Mouse (Mus musculus) E14TG2a.4 (cell line): ENCODE measurements around the gene Sept9.

Experiments
- H3K27me3 ChIP-seq: 2 replicates; pipeline ENCODE4 v1.6.1; 2014; ENCODE audit warnings: low read length, control low read depth; ENCODE audit not compliant: insufficient read depth
- H3K36me3 ChIP-seq: 2 replicates; pipeline ENCODE4 v1.6.1; 2014; ENCODE audit warnings: low read length, control low read depth; ENCODE audit not compliant: insufficient read depth
- H3K4me1 ChIP-seq: replicated peaks from 2 replicates; pipeline ENCODE4 v1.6.1; 2014; ENCODE audit warnings: low read depth, low read length, control low read depth
- H3K4me3 ChIP-seq: replicated peaks from 2 replicates; pipeline ENCODE4 v1.5.1; 2014; ENCODE audit warnings: mild to moderate bottlenecking, low read length
- H3K9me3 ChIP-seq: 2 replicates; pipeline ENCODE4 v1.6.1; 2014; ENCODE audit warnings: low read length, control low read depth
- CTCF ChIP-seq: conservative IDR thresholded peaks from 2 replicates; pipeline ENCODE4 v1.5.1; 2014; ENCODE audit warnings: low read length
- NANOG ChIP-seq: IDR thresholded peaks from 2 replicates; pipeline ENCODE4 v1.6.1; 2014; ENCODE audit warnings: borderline replicate concordance, low read length, mixed read lengths
- POU5F1 ChIP-seq: IDR thresholded peaks from 2 replicates; pipeline ENCODE4 v1.6.1; 2014; ENCODE audit warnings: low read length, borderline replicate concordance

Sept9 gene

DNA sequence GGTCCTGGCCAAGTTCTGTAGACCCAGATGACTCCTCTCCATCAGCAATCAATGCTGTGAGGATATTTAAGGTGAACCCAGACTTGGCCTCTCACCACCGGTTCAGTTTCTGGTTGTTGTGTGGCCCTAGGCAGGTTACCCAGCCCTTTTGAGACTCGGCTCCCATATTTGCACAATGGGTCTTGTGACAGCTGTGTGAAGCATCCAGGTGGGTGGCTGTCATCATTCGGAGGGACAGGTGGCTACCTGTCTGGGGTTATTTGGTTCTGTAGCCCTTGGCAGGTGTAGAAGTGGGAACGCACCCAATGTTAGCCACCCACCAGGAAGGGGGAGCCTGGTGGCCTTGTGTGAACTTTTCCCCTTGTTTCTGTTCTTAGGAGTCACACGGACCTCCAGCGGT is 19.0 kb downstream of the Sept9 start:
- Histone ChIP-seq H3K27me3 (no peaks in the 10 kb centered on the region; the same call in 1 of the 2 replicates), H3K4me3 (no peak overlapping the region), H3K4me1 (peaks cover under 1% of the 10 kb centered on the region), H3K9me3 (no peaks in the 10 kb centered on the region), H3K36me3 (no peaks in the 10 kb centered on the region)
- TF ChIP-seq CTCF, result no peak
- no peak for TF ChIP-seq NANOG
- no peak for TF ChIP-seq POU5F1

DNA sequence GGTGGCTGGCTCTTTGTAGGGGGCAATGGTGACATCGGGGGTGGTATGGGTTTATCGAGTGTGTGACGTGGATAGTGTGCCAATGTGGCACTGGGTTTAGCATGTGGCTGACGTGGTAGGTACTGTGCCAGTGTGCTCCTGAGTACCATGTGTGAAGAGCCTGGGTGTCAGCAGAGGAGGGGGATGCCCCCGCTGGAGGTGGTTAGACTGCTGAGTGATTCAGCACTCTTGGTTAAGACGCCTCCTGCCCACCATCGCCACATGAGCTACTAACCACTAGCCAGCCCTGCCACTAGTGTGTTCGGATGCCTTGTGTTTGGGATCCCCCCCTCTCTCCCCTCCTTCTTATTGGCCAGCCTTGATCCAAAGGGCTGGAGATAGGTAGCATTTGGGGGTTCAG is 21.3 kb downstream of the Sept9 start:
- Histone ChIP-seq H3K36me3 (no peaks in the 10 kb centered on the region), H3K4me3 (no peak overlapping the region), H3K27me3 (no peaks in the 10 kb centered on the region; the same call in 1 of the 2 replicates), H3K4me1 (peaks cover 12% of the 10 kb centered on the region), H3K9me3 (no peaks in the 10 kb centered on the region)
- no peak for TF ChIP-seq NANOG
- no peak for TF ChIP-seq CTCF
- no peak for TF ChIP-seq POU5F1

DNA sequence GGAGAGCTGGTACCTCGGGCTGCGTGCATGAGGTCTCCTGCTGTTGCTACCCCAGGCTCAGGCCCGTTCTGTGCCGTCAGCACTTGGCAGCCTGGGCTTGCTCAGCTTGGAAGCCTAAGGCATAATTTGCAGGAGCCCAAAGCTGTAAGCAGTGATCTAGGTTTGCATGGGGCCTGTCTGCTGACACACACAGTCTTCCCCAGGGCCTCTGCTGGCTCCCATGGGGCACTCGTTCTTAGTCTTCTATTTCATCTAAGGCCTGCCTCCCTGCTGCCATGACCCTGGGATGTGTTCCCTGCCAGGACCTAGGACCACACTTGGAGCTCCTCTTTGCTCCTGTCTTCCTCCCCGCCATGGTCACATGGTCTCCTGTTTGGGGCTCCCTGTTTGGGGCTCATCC is 21.7 kb downstream of the Sept9 start:
- Histone ChIP-seq H3K9me3 (no peaks in the 10 kb centered on the region), H3K36me3 (no peaks in the 10 kb centered on the region), H3K27me3 (no peaks in the 10 kb centered on the region; the same call in 1 of the 2 replicates), H3K4me1 (peaks cover 13% of the 10 kb centered on the region), H3K4me3 (no peak overlapping the region)
- TF ChIP-seq POU5F1 (no peak), CTCF (no peak), NANOG (no peak)

DNA sequence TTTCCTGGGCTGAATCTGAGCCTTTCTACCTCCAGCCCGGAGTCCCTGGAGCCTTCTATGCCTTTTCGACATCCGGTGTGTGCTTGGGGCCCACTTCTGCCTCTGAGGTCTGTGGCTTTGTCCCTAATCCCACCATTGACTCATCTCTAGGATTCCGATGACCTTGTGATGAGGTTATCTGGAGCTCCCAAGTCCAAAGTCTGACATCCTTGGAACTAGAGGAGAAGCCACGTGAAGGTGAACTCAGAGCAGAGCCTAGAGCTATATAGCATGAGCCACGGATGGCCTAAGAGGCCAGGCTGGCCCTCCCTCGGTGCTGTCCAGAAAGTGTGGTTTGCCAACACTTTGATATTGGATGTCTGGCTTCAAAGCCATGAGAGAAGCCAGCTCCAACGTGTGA is 23.4 kb downstream of the Sept9 start:
- Histone ChIP-seq H3K9me3 (no peaks in the 10 kb centered on the region), H3K27me3 (peaks cover 6% of the 10 kb centered on the region), H3K4me3 (no peak overlapping the region), H3K36me3 (no peaks in the 10 kb centered on the region), H3K4me1 (peaks cover 13% of the 10 kb centered on the region)
- TF ChIP-seq CTCF (no peak), NANOG (no peak), POU5F1 (no peak)

DNA sequence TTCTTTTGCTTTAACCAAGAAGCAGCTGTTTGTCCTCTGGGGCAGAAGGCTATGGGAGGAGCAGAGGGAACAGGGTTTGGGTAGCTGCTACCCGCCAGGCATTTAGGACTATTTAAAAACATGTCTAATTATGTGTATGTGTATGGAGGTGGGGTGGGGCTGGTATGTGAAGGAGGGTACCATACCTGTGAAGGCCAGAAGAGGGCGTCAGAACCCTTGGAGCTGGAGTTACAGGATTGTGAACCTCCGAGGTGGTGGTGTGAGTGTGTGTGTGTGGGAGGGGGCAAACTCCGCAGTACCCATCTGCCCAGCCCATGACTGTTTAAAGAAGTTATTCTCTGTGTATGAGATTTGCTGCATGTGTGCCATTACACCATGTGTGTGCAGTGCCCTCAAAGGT is 25.3 kb downstream of the Sept9 start:
- Histone ChIP-seq H3K27me3 (peaks cover 10% of the 10 kb centered on the region), H3K4me1 (peaks cover 13% of the 10 kb centered on the region), H3K9me3 (no peaks in the 10 kb centered on the region), H3K4me3 (no peak overlapping the region), H3K36me3 (no peaks in the 10 kb centered on the region)
- TF ChIP-seq NANOG, result no peak
- peak; percentile 56 for TF ChIP-seq CTCF

DNA sequence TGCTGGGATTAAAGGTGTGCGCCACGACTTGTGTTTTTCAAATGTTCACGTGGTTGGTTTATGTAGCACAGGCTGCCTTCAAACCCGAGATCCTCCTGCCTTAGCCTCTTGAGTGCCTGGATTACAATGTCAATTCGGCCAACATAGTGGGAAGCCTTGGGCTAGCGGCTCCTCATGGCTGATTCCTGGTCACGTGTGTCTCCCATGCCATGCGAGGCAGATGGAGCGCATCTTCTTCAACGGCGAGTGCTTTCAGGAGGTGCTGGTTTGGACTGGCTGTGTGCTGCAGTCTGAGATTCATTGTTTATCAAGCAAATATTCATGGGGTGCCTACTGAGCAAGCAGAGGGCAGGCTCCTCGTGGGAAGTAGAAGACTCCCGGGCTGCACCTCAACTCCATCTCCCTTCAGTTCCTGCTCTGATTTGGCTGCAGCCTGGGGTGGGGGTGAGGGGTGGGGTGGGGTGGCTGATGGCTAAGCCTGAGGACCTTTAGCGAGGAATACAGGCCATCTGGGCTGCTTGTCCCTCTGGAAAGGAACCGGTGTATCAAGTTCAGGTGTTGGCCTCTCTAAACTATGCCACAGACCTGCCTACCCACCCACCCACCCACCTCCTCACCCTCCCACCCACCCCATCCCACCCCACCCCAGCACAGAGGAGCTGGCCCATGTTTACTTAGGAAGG is 26.2 kb downstream of the Sept9 start:
- peaks cover 10% of the 10 kb centered on the region for H3K27me3 ChIP-seq
- TF ChIP-seq NANOG, result no peak
- no peak for TF ChIP-seq CTCF
- TF ChIP-seq POU5F1, result no peak
- no peaks in the 10 kb centered on the region for H3K36me3 ChIP-seq
- peaks cover 13% of the 10 kb centered on the region for H3K4me1 ChIP-seq
- no peaks in the 10 kb centered on the region for H3K9me3 ChIP-seq
- H3K4me3 ChIP-seq, result no peak overlapping the region

DNA sequence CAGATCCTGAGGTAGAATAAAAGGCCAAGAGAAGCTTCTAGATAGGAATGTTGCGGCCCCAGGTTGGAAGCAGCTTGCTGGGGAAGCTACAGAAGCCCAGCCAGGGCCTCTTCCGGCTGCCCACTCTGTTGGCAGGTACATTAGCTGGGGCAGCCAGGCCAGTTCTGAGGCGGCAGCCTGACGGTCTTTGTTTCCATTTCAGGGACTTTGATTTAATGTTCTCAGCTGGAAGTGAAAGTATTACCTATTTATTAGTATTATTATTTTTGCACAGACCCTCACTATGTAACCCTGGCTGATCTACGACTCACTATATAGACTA is 26.7 kb downstream of the Sept9 start:
- peaks cover 13% of the 10 kb centered on the region for H3K4me1 ChIP-seq

DNA sequence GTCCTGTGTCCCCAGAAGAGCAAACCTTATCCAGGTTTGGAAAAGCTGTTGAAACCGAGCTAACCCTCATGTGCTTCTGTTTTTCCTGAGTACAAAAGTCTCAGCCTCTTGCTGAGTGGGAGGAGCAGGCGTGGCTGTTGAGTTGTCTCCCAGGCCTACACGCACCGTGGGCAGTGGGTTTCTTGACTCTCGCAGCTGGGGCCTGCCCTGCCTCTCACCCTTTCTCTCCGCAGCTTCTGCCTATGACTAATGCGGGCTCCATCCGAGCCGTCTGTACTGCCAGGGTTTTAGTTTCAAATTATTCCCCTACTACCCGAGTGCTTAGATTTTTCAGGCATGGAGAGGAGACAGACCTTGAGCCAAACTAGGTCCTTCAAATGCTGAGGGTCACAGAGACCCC is 28.7 kb downstream of the Sept9 start:
- TF ChIP-seq POU5F1, result no peak
- no peak for TF ChIP-seq NANOG
- TF ChIP-seq CTCF, result no peak
- H3K4me1 ChIP-seq, result peaks cover 26% of the 10 kb centered on the region

More for the DNA sequence above, 26.7 kb downstream of the Sept9 start:
- H3K36me3 ChIP-seq, result no peaks in the 10 kb centered on the region
- no peaks in the 10 kb centered on the region for H3K9me3 ChIP-seq
- TF ChIP-seq CTCF, result no peak
- no peak for TF ChIP-seq NANOG
- TF ChIP-seq POU5F1, result no peak
- H3K4me3 ChIP-seq, result no peak overlapping the region
- peaks cover 10% of the 10 kb centered on the region for H3K27me3 ChIP-seq

DNA sequence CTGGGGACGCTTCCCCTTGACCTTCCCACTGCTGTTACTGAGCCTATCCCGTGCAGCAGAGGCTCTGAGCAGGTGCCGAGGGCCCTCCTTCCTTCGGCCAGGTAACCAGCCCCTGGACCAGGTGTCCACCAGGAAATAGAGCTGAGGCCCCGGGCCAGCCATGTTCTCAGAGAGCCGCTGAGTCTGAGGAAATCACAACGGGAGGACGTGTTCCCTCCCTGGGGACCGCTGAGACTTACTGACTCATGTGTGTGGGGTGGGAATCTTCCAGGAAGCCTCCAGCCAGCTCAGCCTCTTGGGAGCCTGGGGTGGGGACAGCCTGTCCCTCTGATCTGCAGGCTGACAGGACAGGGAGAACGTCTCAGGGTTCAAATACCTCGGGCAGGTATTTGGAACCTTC is 32.1 kb downstream of the Sept9 start:
- Histone ChIP-seq H3K9me3 (no peaks in the 10 kb centered on the region), H3K36me3 (no peaks in the 10 kb centered on the region)
- TF ChIP-seq POU5F1 (no peak), NANOG (no peak), CTCF (no peak)

More for the DNA sequence above, 28.7 kb downstream of the Sept9 start:
- Histone ChIP-seq H3K27me3 (peaks cover 26% of the 10 kb centered on the region), H3K9me3 (no peaks in the 10 kb centered on the region), H3K4me3 (no peak overlapping the region), H3K36me3 (no peaks in the 10 kb centered on the region)

More for the DNA sequence above, 32.1 kb downstream of the Sept9 start:
- H3K27me3 ChIP-seq, result peaks cover 50% of the 10 kb centered on the region
- peaks cover 18% of the 10 kb centered on the region for H3K4me1 ChIP-seq
- H3K4me3 ChIP-seq, result peak overlapping the region; percentile 51
